Mouse (Mus musculus): ENCODE data around the gene Sema3e.

DNA sequence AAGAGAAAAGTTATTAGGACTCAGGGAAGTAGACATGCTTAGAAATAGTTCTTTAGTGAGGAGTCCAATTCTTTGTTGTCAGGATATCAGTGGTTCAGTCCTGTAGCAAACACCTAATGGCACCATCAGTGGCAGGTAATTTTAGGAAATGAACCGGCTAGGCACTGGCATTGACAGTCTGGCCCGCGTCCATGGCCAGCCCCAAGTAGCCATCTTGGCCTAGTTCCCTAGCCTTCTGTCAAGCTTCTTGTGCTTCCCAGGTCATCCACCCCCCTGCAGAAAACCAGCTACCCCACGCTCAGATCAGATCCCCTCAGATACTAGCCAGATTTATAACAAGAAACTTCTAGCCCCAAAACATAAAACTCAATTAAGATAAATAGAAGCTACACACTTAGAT, 235.1 kb downstream of the Sema3e start:
- no peak for TF ChIP-seq POLR2A (IDR thresholded peaks at IDR 0.05; ENCODE audit: extremely low read depth, insufficient read depth, low read length)
- no peak for TF ChIP-seq CTCF (IDR thresholded peaks at IDR 0.05; ENCODE audit: extremely low read depth, insufficient read depth, low read length)

Data from cortical plate, adult 2 months (tissue).